Mouse (Mus musculus) liver, embryonic 14.5 days (tissue): ENCODE results near the gene Klk1b4.

Experiments
- CTCF ChIP-seq: IDR thresholded peaks from 2 replicates; pipeline ENCODE4 v1.5.1; 2016; ENCODE audit warnings: antibody characterized with exemption, low read depth, control low read depth
- EP300 ChIP-seq: IDR thresholded peaks from 2 replicates; pipeline ENCODE4 v1.6.1; 2016; ENCODE audit warnings: antibody characterized with exemption, low read depth

DNA sequence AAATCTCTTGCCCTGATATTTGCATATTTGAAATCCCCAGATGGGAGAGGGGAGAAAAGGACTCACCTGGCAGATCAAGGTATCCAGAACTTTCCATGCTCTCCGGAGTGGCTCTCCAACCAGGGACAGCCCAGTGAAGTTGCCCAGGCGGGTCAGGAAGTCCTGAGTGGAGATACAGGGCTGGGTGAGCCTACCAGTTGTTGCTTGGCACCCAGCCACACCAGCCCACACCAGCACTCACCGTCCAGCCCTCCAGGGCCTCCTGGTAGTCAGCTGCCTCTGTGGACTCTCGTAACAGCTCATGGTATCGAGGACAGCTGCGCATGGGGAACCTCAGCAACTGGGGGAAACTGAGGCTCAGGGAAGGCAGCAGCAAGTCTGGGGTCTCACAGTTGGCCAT, 47.7 kb downstream of the Klk1b4 start:
- TF ChIP-seq CTCF (no peak), EP300 (no peak)
